Mouse (Mus musculus): Measurements from ENCODE around the gene Lmntd1. TPM values are rescaled to one million over a fixed set of nuclear protein-coding genes. Genes with fewer than 3 reads are reported as not detected.

Lmntd1 gene
- polyA plus RNA-seq, 1 experiment from 2014 or later: not detected

- Histone ChIP-seq H3K4me2 (no peak overlapping the region), H3K4me1 (no peaks in the 10 kb centered on the region), H3K36me3 (no peaks in the 10 kb centered on the region), H3K9ac (no peak overlapping the region), H3K4me3 (no peak overlapping the region), H3K27ac (no peak overlapping the region), H3K9me3 (replicated peaks) (no peaks in the 10 kb centered on the region), H3K27me3 (replicated peaks) (no peaks in the 10 kb centered on the region)
- 62% methylated on average over 10 of the region's 10 CpGs for WGBS (ENCODE audit: insufficient replicate concordance)
- no peak for ATAC-seq
Observed at GRCm38 (mm10) chr6:145578457-145579185, 35.5 kb downstream of the Lmntd1 start.

GRCm38 (mm10) chr6:145576762-145577161 lies 37.4 kb downstream of the Lmntd1 start:
- Histone ChIP-seq H3K9ac (no peak overlapping the region), H3K4me1 (no peaks in the 10 kb centered on the region), H3K27ac (no peak overlapping the region), H3K27me3 (replicated peaks) (no peaks in the 10 kb centered on the region), H3K36me3 (no peaks in the 10 kb centered on the region), H3K4me3 (no peak overlapping the region), H3K4me2 (no peak overlapping the region), H3K9me3 (replicated peaks) (no peaks in the 10 kb centered on the region)
- WGBS (ENCODE audit: insufficient replicate concordance): 79% methylated on average over 4 of the region's 4 CpGs
- ATAC-seq: no peak

GRCm38 (mm10) chr6:145573250-145574013 lies 40.7 kb downstream of the Lmntd1 start:
- Histone ChIP-seq H3K4me3 (no peak overlapping the region), H3K9ac (no peak overlapping the region), H3K9me3 (replicated peaks) (no peaks in the 10 kb centered on the region), H3K36me3 (no peaks in the 10 kb centered on the region), H3K27me3 (replicated peaks) (no peaks in the 10 kb centered on the region), H3K4me2 (no peak overlapping the region), H3K27ac (no peak overlapping the region), H3K4me1 (no peaks in the 10 kb centered on the region)
- ATAC-seq: no peak
- WGBS (ENCODE audit: insufficient replicate concordance): 67% methylated on average over 6 of the region's 6 CpGs

- Histone ChIP-seq H3K27ac (no peak overlapping the region), H3K27me3 (replicated peaks) (no peaks in the 10 kb centered on the region), H3K4me1 (no peaks in the 10 kb centered on the region; the same call in 1 of the 2 replicates), H3K9me3 (replicated peaks) (no peaks in the 10 kb centered on the region), H3K36me3 (no peaks in the 10 kb centered on the region), H3K4me3 (no peak overlapping the region), H3K9ac (no peak overlapping the region), H3K4me2 (no peak overlapping the region)
- no peak for ATAC-seq
- 70% methylated on average over 3 of the region's 3 CpGs for WGBS (ENCODE audit: insufficient replicate concordance)
Observed at GRCm38 (mm10) chr6:145568701-145569100, 45.4 kb downstream of the Lmntd1 start.

- no peak for ATAC-seq
- Histone ChIP-seq H3K4me3 (no peak overlapping the region), H3K9ac (no peak overlapping the region), H3K9me3 (replicated peaks) (no peaks in the 10 kb centered on the region), H3K36me3 (no peaks in the 10 kb centered on the region), H3K4me1 (no peaks in the 10 kb centered on the region; the same call in 1 of the 2 replicates), H3K4me2 (no peak overlapping the region), H3K27me3 (replicated peaks) (no peaks in the 10 kb centered on the region), H3K27ac (no peak overlapping the region)
- WGBS (ENCODE audit: insufficient replicate concordance): 64% methylated on average over 3 of the region's 3 CpGs
Observed at GRCm38 (mm10) chr6:145567832-145568231, 46.3 kb downstream of the Lmntd1 start.

GRCm38 (mm10) chr6:145567296-145567695 lies 46.8 kb downstream of the Lmntd1 start:
- Histone ChIP-seq H3K4me3 (no peak overlapping the region), H3K9ac (no peak overlapping the region), H3K36me3 (no peaks in the 10 kb centered on the region), H3K4me2 (no peak overlapping the region), H3K4me1 (no peaks in the 10 kb centered on the region; the same call in 1 of the 2 replicates), H3K9me3 (replicated peaks) (no peaks in the 10 kb centered on the region), H3K27ac (no peak overlapping the region), H3K27me3 (replicated peaks) (no peaks in the 10 kb centered on the region)
- ATAC-seq: peak; percentile 30; the same call in 1 of the 2 replicates
- 27% methylated on average over 8 of the region's 8 CpGs for WGBS (ENCODE audit: insufficient replicate concordance)

GRCm38 (mm10) chr6:145565663-145566062 lies 48.5 kb downstream of the Lmntd1 start:
- Histone ChIP-seq H3K36me3 (no peaks in the 10 kb centered on the region), H3K27me3 (replicated peaks) (no peaks in the 10 kb centered on the region), H3K27ac (no peak overlapping the region), H3K9ac (no peak overlapping the region), H3K9me3 (replicated peaks) (no peaks in the 10 kb centered on the region), H3K4me3 (no peak overlapping the region), H3K4me2 (no peak overlapping the region), H3K4me1 (no peaks in the 10 kb centered on the region; the same call in 1 of the 2 replicates)
- 75% methylated on average over 5 of the region's 5 CpGs for WGBS (ENCODE audit: insufficient replicate concordance)
- ATAC-seq: no peak

GRCm38 (mm10) chr6:145564671-145565070 lies 49.4 kb downstream of the Lmntd1 start:
- Histone ChIP-seq H3K9ac (no peak overlapping the region), H3K4me2 (no peak overlapping the region), H3K9me3 (replicated peaks) (no peaks in the 10 kb centered on the region), H3K36me3 (no peaks in the 10 kb centered on the region), H3K27me3 (replicated peaks) (no peaks in the 10 kb centered on the region), H3K27ac (no peak overlapping the region), H3K4me1 (no peaks in the 10 kb centered on the region; the same call in 1 of the 2 replicates), H3K4me3 (no peak overlapping the region)
- 64% methylated on average over 4 of the region's 4 CpGs for WGBS (ENCODE audit: insufficient replicate concordance)
- ATAC-seq: no peak

GRCm38 (mm10) chr6:145557059-145557992 lies 56.8 kb downstream of the Lmntd1 start:
- Histone ChIP-seq H3K27ac (no peak overlapping the region), H3K4me3 (no peak overlapping the region), H3K4me1 (peaks cover 11% of the 10 kb centered on the region), H3K36me3 (no peaks in the 10 kb centered on the region), H3K4me2 (no peak overlapping the region), H3K27me3 (replicated peaks) (no peaks in the 10 kb centered on the region), H3K9me3 (replicated peaks) (no peaks in the 10 kb centered on the region), H3K9ac (no peak overlapping the region)
- ATAC-seq: peak; percentile 75
- 41% methylated on average over 15 of the region's 15 CpGs for WGBS (ENCODE audit: insufficient replicate concordance)

- Histone ChIP-seq H3K27ac (no peak overlapping the region), H3K4me2 (no peak overlapping the region), H3K9ac (no peak overlapping the region), H3K27me3 (replicated peaks) (no peaks in the 10 kb centered on the region), H3K9me3 (replicated peaks) (no peaks in the 10 kb centered on the region), H3K36me3 (no peaks in the 10 kb centered on the region), H3K4me3 (no peak overlapping the region), H3K4me1 (peaks cover 11% of the 10 kb centered on the region)
- ATAC-seq: no peak
- 45% methylated on average over 7 of the region's 7 CpGs for WGBS (ENCODE audit: insufficient replicate concordance)
Observed at GRCm38 (mm10) chr6:145553226-145553625, 60.9 kb downstream of the Lmntd1 start.

- Histone ChIP-seq H3K4me3 (no peak overlapping the region), H3K36me3 (no peaks in the 10 kb centered on the region), H3K9ac (no peak overlapping the region), H3K9me3 (replicated peaks) (no peaks in the 10 kb centered on the region), H3K27me3 (replicated peaks) (no peaks in the 10 kb centered on the region), H3K27ac (no peak overlapping the region), H3K4me2 (no peak overlapping the region), H3K4me1 (peaks cover 11% of the 10 kb centered on the region)
- no peak for ATAC-seq
- 74% methylated on average over 3 of the region's 3 CpGs for WGBS (ENCODE audit: insufficient replicate concordance)
Observed at GRCm38 (mm10) chr6:145552817-145553216, 61.3 kb downstream of the Lmntd1 start.
